Mouse (Mus musculus) erythroid progenitor cell, adult 5-6 weeks (primary cell): Measurements from ENCODE around the gene Mogs. TPM values are rescaled to one million over a fixed set of nuclear protein-coding genes. Genes with fewer than 3 reads are reported as not detected.

Experiments
- ATAC-seq: replicated peaks from 2 replicates; pipeline ENCODE4 v1.8.0; 2016; ENCODE audit warnings: moderate number of reproducible peaks, mild to moderate bottlenecking, moderate TSS enrichment, inconsistent platforms; ENCODE audit not compliant: poor library complexity, low FRiP score, severe bottlenecking
- total RNA-seq, 2 experiments: library from RNA; stranded (forward) in 1 of 2; stranded (reverse) in 1 of 2; fragments of 150-400 nt in 1 of 2; fragments of 186-747, 209-891 nt in 1 of 2; gene quantifications; 2 replicates each; pipeline versions ENCODE4 v1.2.3 to v1.2.4; 2015 to 2017; ENCODE audit warnings: low replicate concordance in 2 of 2

Mogs gene
- total RNA-seq, 2 experiments from 2014 or later = 4.6 to 13.1 TPM

DNA sequence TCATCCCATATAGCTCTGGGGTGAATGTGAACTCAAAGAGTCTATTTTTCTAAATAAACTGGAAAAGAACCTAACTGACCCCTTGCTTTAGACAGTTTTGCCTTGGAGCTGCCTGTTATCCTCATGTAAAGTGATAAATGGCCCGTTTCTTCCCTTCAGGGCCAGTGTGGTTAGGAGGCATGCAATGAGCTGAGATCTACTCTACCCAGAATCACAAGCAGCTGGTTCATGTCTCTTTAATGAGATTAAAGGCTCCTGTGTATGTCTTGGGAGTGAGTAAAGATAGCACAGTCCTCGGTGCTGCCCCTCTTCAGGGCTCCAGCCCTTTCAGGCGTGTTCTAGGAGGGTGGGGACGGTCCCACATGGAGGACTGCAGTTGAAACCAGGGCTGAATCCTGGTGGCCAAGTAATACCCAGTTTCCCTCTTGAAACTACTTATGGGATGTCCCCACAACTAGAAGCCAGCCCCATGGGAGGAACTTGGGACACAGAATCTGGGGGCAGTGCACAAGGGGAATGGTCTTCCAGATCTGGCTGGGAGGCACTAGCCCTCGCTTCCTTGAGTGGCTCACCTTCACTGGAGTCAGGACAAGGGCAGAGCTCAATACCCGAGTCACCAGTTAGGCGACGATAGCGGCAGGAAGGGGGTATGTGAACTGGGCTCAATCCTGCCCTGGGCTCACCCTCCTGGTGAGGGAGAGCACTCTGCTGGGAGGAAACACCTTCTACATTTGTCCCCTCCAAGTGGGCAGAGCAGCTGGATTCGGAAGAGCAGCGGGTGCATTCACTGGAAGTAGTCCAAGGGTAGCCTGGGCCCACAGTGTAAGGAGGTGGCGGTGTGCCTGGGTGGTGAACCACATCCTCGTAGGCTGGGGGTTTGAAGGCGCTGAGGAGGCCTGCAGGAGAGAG lies 3.8 kb downstream of the Mogs start:
- ATAC-seq = no peak

GRCm38 (mm10) chr6:83119734-83120051 lies 4.4 kb downstream of the Mogs start:
- no peak for ATAC-seq

GRCm38 (mm10) chr6:83120930-83121862 lies 5.9 kb downstream of the Mogs start, which contains the start of gene Wbp1:
Wbp1 (minus strand) TSS chr6:83121559.
- peak; percentile 81 for ATAC-seq

DNA sequence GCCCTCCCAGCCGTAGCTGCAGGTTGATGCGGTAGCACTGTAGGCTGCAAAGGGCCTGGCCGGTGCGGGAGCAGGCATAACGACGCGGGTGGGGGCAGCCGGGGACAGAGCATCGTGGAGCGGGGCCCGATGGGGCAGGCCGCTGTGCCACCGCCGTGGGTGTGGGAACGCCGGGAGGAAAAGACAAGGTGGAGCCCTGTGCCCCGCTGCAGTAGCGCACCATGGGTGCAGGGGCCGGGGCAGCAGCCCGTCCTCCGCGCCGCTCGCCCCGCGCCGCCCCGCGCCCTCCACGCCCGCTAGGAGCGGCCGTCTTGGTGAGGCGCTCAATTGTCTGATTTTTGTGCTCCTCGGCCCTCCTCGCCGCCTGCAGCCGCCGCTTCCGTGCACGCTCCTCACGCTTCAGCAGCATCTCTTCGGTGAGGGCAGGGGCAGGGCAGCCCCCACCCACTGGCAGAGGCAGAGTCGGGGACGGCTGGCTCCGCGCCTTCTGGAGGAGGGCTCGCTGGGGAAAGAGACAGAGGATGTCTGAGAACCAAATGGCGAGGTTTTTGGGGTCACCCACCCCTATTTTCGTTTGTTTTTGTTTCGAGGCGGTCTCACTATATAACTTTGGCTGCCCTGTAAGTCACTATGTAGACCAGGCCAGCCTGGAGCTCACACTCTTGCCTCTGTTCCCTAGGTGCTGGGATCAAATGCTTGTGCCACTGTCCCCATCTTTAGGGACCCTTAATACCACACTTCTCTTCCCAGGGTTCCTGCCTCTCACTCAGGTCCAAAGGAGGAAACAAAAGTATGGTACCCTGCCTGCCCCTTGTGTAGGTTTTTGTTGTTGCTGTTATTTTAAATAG lies 6.8 kb downstream of the Mogs start:
- ATAC-seq = peak; percentile 27

DNA sequence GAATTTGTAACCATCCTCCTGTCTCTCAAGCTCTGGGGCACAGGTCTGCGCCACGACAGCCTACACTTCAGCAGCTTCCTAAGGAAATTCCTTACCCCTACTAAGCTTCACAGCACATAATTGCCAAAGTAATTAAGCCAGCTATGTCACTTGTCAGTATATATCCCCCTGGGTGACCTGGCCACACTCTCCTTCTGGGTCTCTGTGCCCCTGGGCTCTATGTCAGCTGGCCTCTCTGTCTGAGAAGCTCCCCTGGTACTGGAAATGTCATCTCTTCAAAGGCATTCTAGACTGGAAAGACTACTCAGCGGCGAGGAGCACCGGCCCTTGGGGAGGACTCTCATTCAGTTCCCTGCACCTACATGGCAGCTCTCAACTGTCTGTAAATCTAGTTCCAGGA lies 7.7 kb downstream of the Mogs start:
- no peak for ATAC-seq

- peak; percentile 67 for ATAC-seq
These were observed 9.6 kb downstream of the Mogs start for GRCm38 (mm10) chr6:83124851-83125312.

GRCm38 (mm10) chr6:83125331-83125730 lies 10.0 kb downstream of the Mogs start, which contains the start of gene Ino80b:
Ino80b (minus strand) TSS chr6:83125431.
- no peak for ATAC-seq

- no peak for ATAC-seq
These were observed 12.1 kb downstream of the Mogs start for GRCm38 (mm10) chr6:83127419-83127818.

DNA sequence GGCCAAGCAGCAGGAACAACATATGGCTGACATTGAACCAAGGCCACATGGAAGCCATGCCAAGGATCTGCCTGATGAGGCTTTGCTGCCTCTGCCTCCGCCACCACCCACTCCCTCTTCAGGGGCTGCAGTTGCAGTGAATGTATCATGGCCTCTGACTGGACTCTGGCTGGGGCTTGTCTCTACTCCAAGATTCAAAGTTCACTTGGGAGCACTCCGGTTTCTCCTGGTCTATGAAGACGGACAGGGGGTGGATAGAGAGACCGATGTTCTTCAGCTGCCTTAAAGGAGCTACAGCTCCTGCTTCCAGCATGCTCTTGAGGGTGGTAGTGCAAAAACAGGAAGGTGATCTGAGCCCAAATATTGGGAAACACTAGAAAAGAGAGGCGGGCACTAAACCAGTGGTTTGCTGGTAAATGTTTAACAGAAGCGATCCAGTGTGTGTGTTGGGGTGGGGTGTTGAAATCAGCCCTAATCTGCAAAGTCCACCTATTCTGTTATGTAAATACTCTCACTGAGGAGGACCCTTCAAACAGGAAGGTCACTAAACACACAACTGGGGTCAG lies 16.3 kb downstream of the Mogs start:
- ATAC-seq = no peak

GRCm38 (mm10) chr6:83132176-83132919 lies 17.1 kb downstream of the Mogs start:
- no peak for ATAC-seq

GRCm38 (mm10) chr6:83134226-83134625 lies 18.9 kb downstream of the Mogs start:
- no peak for ATAC-seq

GRCm38 (mm10) chr6:83134951-83135513 lies 19.7 kb downstream of the Mogs start, which contains the start of gene Rtkn:
Rtkn (plus strand) TSS chr6:83135463.
- ATAC-seq = no peak

- no peak for ATAC-seq
These were observed 20.4 kb downstream of the Mogs start for GRCm38 (mm10) chr6:83135571-83136161.

- ATAC-seq = no peak
These were observed 21.1 kb downstream of the Mogs start for GRCm38 (mm10) chr6:83136291-83136880.

GRCm38 (mm10) chr6:83136881-83137575 lies 21.7 kb downstream of the Mogs start:
- ATAC-seq = no peak

DNA sequence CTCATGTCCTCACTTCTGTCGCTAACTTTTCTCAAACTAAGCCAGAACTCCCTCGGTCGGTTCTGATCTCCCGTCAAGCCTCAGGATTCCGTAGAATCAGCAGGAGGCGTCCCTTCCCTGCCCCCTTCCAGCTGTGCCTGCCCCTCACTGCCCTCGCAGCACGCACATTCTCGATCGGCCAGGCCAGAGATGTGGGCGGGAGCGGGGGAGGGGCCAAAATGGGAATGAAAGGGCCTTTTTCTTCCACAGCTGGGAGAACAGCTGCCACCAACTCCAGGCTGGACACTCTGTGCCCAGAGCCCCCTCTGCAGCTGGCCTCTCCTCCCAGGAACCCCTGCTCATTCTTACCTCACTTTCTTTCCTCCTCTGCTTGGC lies 22.3 kb downstream of the Mogs start:
- no peak for ATAC-seq

GRCm38 (mm10) chr6:83138056-83138455 lies 22.8 kb downstream of the Mogs start:
- no peak for ATAC-seq
